Mouse (Mus musculus) forebrain, embryonic 11.5 days (tissue): ENCODE results near the gene Trappc3l. TPM values are rescaled to one million over a fixed set of nuclear protein-coding genes. Genes with fewer than 3 reads are reported as not detected.

Source experiments
- ATAC-seq: fragments of 200-750 bp; cut with Nextera tagmentation; replicated peaks from 2 replicates; pipeline ENCODE4 v1.8.0; 2017; ENCODE audit warnings: moderate TSS enrichment; ENCODE audit not compliant: low FRiP score
- DNase-seq: peaks from one replicate; pipeline ENCODE4 v3.0.0-alpha.2; 2017; ENCODE audit warnings: low spot score
- H3K27ac ChIP-seq: fragments of 300-500 bp; sonication (generic); 2 replicates; pipeline ENCODE4 v1.5.1; 2014; ENCODE audit warnings: low read depth, low read length
- H3K27me3 ChIP-seq: fragments of 300-500 bp; sonication (generic); 2 replicates; pipeline ENCODE4 v1.6.1; 2014; ENCODE audit warnings: mild to moderate bottlenecking, low read length, mixed read lengths; ENCODE audit not compliant: control insufficient read depth, insufficient read depth
- H3K36me3 ChIP-seq: fragments of 300-500 bp; sonication (generic); 2 replicates; pipeline ENCODE4 v1.6.1; 2014; ENCODE audit warnings: mild to moderate bottlenecking, low read length, moderate library complexity, mixed read lengths; ENCODE audit not compliant: control insufficient read depth, insufficient read depth
- H3K4me1 ChIP-seq: fragments of 300-500 bp; sonication (generic); replicated peaks from 2 replicates; pipeline ENCODE4 v1.6.1; 2014; ENCODE audit warnings: low read length, mixed read lengths; ENCODE audit not compliant: control insufficient read depth, insufficient read depth
- H3K4me2 ChIP-seq: fragments of 300-500 bp; sonication (generic); 2 replicates; pipeline ENCODE4 v1.6.1; 2014; ENCODE audit warnings: low read depth, mild to moderate bottlenecking, low read length, moderate library complexity, mixed read lengths; ENCODE audit not compliant: severe bottlenecking
- H3K4me3 ChIP-seq: fragments of 300-500 bp; sonication (generic); 2 replicates; pipeline ENCODE4 v1.5.1; 2014; ENCODE audit warnings: low read depth, low read length
- H3K9ac ChIP-seq: fragments of 300-500 bp; sonication (generic); 2 replicates; pipeline ENCODE4 v1.6.1; 2014; ENCODE audit warnings: low read length
- H3K9me3 ChIP-seq: fragments of 300-500 bp; sonication (generic); 2 replicates; pipeline ENCODE4 v1.6.1; 2016; ENCODE audit warnings: low read length, mixed read lengths; ENCODE audit not compliant: control insufficient read depth
- WGBS: fragments of 180-500 bp; shearing (Covaris S2); extraction: QIAGEN DNeasy Blood & Tissue Kit; methylation state at CpG from one replicate; pipeline ENCODE4 v1.1.7; 2014; 5-methylcytosine and 5-hydroxymethylcytosine counted together
- polyA plus RNA-seq: library from polyadenylated mRNA; unstranded; fragments of >200 nt; fragmentation: Nextera tagmentation; extraction: Ambion mirVana; gene quantifications from 2 replicates; pipeline ENCODE4 v1.2.1, GENCODE M21; 2014

Trappc3l gene
- polyA plus RNA-seq, 1 experiment from 2014 or later: not detected

GRCm38 (mm10) chr10:34136432-34136831, 99.0 kb downstream of the Trappc3l start:
- DNase-seq (no peak), ATAC-seq (no peak)
- Histone ChIP-seq H3K27me3 (no peaks in the 10 kb centered on the region), H3K4me1 (no peaks in the 10 kb centered on the region), H3K27ac (no peak overlapping the region), H3K36me3 (no peaks in the 10 kb centered on the region), H3K4me3 (no peak overlapping the region), H3K9me3 (no peaks in the 10 kb centered on the region), H3K4me2 (no peak overlapping the region), H3K9ac (no peak overlapping the region)
- 33% methylated on average over 6 of the region's 6 CpGs for WGBS

DNA sequence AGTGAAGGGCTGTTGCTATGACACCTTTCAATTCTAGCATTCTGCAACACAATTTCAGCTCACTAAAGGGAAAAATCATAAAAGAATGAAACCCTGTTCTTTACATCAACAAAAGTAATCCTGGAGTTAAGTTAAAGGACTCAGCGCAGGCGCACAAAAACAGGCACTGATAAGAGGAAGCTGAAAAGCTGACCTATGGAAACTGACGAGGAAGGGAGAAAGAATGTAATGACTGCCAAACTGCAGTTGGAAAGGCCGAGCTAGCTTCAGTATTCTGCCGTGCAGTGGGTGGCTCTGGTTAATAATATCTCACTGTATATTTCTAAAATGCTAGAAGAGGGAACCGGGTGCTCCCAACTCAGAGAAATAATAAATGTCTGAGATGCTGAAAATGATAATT, 100.6 kb downstream of the Trappc3l start:
- no peak for DNase-seq
- Histone ChIP-seq H3K9me3 (no peaks in the 10 kb centered on the region), H3K4me2 (no peak overlapping the region), H3K4me1 (no peaks in the 10 kb centered on the region), H3K9ac (no peak overlapping the region), H3K27ac (no peak overlapping the region), H3K36me3 (no peaks in the 10 kb centered on the region), H3K27me3 (no peaks in the 10 kb centered on the region), H3K4me3 (no peak overlapping the region)
- no peak for ATAC-seq
- 77% methylated on average over 6 of the region's 6 CpGs for WGBS

DNA sequence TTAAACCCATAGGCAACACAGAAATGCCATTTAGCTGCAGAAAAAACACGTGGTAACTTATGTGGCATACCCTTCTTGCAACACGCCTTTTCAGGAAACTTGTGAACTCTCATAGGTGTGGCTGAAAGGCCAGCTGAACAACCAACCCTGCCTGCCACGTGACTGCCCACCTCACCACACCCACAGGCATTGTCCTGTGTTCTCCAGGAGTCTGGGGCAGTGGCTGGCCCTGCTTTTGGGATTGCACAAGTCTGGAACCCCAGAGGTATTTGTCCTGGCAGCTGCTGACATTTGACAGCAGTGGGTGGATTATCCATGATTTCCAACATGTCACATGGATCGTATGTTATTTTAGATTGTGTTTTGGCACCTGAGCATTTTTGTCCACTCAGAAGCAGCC, 102.4 kb downstream of the Trappc3l start:
- ATAC-seq: no peak
- DNase-seq: no peak
- Histone ChIP-seq H3K4me2 (no peak overlapping the region), H3K9ac (no peak overlapping the region), H3K27ac (no peak overlapping the region), H3K4me1 (no peaks in the 10 kb centered on the region), H3K27me3 (no peaks in the 10 kb centered on the region), H3K4me3 (no peak overlapping the region), H3K36me3 (no peaks in the 10 kb centered on the region), H3K9me3 (no peaks in the 10 kb centered on the region)
- WGBS: 69% methylated on average over 4 of the region's 4 CpGs

DNA sequence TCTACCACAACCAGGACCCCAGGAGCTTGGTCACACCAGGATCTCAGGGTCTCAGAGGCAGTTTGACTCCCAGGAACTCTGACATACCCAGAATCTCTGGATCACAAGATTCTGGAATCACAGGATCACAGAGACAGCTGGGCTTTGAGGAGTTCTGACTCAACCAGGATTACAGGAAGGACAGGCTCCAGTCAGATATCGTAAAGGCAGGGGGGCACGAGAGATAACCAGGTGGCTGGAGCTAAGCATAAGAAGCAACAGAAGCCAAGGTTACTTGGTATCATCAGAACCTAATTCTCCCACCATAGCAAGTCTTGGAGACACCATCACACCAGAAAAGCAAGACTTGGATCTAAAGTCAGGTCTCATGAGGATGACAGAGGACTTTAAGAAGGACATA, 104.3 kb downstream of the Trappc3l start:
- no peak for ATAC-seq
- Histone ChIP-seq H3K27ac (no peak overlapping the region), H3K4me1 (no peaks in the 10 kb centered on the region)

DNA sequence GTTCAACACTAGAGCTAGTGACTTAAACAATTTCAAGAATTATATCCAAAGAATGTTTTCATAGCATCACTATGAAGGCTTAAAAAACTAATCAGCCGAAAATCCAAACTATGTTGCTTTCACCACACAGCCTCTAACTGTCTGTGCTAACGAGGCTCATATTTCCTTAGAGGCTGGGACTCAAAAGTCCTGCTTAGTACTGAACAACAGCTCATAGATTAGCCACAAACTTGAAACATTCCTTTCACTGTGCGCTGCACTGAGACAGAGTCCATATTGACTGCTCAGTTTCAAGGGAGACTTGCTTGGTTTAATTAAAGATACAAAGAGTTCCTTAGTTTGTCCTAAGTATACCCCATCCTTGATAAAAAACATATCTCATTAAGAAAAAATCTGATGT, 112.4 kb downstream of the Trappc3l start:
- Histone ChIP-seq H3K36me3 (no peaks in the 10 kb centered on the region), H3K4me3 (no peak overlapping the region), H3K9me3 (no peaks in the 10 kb centered on the region), H3K4me2 (no peak overlapping the region), H3K4me1 (no peaks in the 10 kb centered on the region), H3K27me3 (no peaks in the 10 kb centered on the region), H3K27ac (no peak overlapping the region), H3K9ac (no peak overlapping the region)
- DNase-seq (no peak), ATAC-seq (no peak; the same call in 1 of the 2 replicates)
- 39% methylated on average over 3 of the region's 3 CpGs for WGBS

More for the DNA sequence above, 104.3 kb downstream of the Trappc3l start:
- Histone ChIP-seq H3K36me3 (no peaks in the 10 kb centered on the region), H3K9ac (no peak overlapping the region), H3K4me3 (no peak overlapping the region), H3K4me2 (no peak overlapping the region), H3K9me3 (no peaks in the 10 kb centered on the region), H3K27me3 (no peaks in the 10 kb centered on the region)
- WGBS: 92% methylated on average over 2 of the region's 2 CpGs
- no peak for DNase-seq

- 51% methylated on average over 6 of the region's 6 CpGs for WGBS
- DNase-seq: no peak
- H3K27ac ChIP-seq: no peak overlapping the region
- H3K9me3 ChIP-seq: no peaks in the 10 kb centered on the region
- H3K9ac ChIP-seq: no peak overlapping the region
- ATAC-seq: no peak
- no peak overlapping the region for H3K4me3 ChIP-seq
- H3K4me2 ChIP-seq: no peak overlapping the region
- no peaks in the 10 kb centered on the region for H3K4me1 ChIP-seq
- H3K27me3 ChIP-seq: no peaks in the 10 kb centered on the region
- H3K36me3 ChIP-seq: no peaks in the 10 kb centered on the region
Observed at GRCm38 (mm10) chr10:34150454-34150853, 113.1 kb downstream of the Trappc3l start.

GRCm38 (mm10) chr10:34151827-34152226, 114.4 kb downstream of the Trappc3l start:
- H3K36me3 ChIP-seq: no peaks in the 10 kb centered on the region
- no peak overlapping the region for H3K4me2 ChIP-seq
- no peak for ATAC-seq
- no peak overlapping the region for H3K4me3 ChIP-seq
- no peak overlapping the region for H3K27ac ChIP-seq
- no peaks in the 10 kb centered on the region for H3K4me1 ChIP-seq
- no peaks in the 10 kb centered on the region for H3K27me3 ChIP-seq
- WGBS: 85% methylated on average over 3 of the region's 3 CpGs
- H3K9me3 ChIP-seq: no peaks in the 10 kb centered on the region
- no peak for DNase-seq
- H3K9ac ChIP-seq: no peak overlapping the region

DNA sequence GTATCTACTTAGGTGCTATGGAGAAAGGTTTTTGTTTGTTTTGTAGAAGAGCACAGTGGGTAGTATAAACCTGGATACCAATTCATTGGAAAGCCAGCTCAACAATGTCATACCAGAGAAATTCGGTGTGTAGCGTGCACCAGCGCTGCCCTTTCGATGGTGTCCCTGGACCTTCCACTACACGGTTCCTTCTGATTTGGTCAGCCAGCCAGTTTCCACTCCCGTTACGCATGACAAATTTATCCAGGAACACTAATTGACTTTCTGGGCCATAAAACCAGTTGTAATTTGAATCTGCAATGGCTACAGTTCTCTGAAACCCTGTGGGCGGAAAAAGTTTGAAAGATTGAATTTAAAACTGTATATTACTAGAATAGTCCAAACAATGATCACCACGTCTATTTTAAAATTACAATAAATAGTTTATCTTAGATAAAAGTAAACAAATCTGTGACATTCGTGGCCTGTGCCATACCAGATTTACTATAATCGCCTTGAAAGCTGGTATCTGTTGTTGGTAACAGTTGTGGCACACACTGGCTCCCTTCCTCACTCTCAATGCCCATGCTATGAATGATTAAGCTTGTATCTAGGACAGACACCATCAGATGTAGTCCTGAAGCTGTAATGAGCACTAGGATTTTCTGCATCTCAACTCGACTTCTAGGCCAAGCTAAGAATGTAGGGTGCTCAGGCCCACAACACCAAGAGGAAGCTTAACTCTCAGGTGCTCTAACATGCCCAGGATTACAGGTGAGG, 118.6 kb downstream of the Trappc3l start:
- DNase-seq: no peak
- H3K27ac ChIP-seq: no peak overlapping the region
- no peak overlapping the region for H3K9ac ChIP-seq
- no peak overlapping the region for H3K4me2 ChIP-seq
- no peaks in the 10 kb centered on the region for H3K9me3 ChIP-seq
- H3K4me1 ChIP-seq: no peaks in the 10 kb centered on the region
- no peak overlapping the region for H3K4me3 ChIP-seq
- ATAC-seq: no peak
- 92% methylated on average over 12 of the region's 12 CpGs for WGBS
- H3K36me3 ChIP-seq: no peaks in the 10 kb centered on the region
- no peaks in the 10 kb centered on the region for H3K27me3 ChIP-seq
